Mouse (Mus musculus): ENCODE results near the gene Scd4. TPM values are rescaled to one million over a fixed set of nuclear protein-coding genes. Genes with fewer than 3 reads are reported as not detected.

The Scd4 gene
- 0.06 TPM in 1 of 2 replicates, not detected in the other for polyA plus RNA-seq (2016; fragmentation: Nextera tagmentation; extraction: Ambion mirVana)

GRCm38 (mm10) chr19:44332833-44333623, at the start of gene Scd4:
Gene Scd4 (plus strand): TSS chr19:44333092.
- no peak within 1 kb of the TSS for H3K27ac ChIP-seq (replicated peaks)
- H3K36me3 ChIP-seq, result no peaks in the 10 kb centered on the region
- H3K27me3 ChIP-seq (ENCODE audit: low read depth, poor library complexity, severe bottlenecking), result no peaks in the 10 kb centered on the region
- no peaks in the 10 kb centered on the region for H3K9me3 ChIP-seq (replicated peaks)
- WGBS, result 90% methylated on average over 10 of the region's 10 CpGs
- no peak for DNase-seq (ENCODE audit: low spot score)
- H3K4me1 ChIP-seq, result no peaks in the 10 kb centered on the region; the same call in 1 of the 2 replicates
- no peak within 1 kb of the TSS for H3K4me3 ChIP-seq

- 40% methylated on average over 15 of the region's 15 CpGs for WGBS
- Histone ChIP-seq H3K4me1 (peaks cover 69% of the 10 kb centered on the region), H3K36me3 (no peaks in the 10 kb centered on the region), H3K9me3 (replicated peaks) (no peaks in the 10 kb centered on the region), H3K27ac (replicated peaks) (peak overlapping the region; percentile 95), H3K4me3 (peak overlapping the region; percentile 61), H3K27me3 (ENCODE audit: low read depth, poor library complexity, severe bottlenecking) (no peaks in the 10 kb centered on the region)
- DNase-seq (ENCODE audit: low spot score), result no peak
Observed at GRCm38 (mm10) chr19:44283157-44284024, 49.5 kb upstream of the Scd4 start.

GRCm38 (mm10) chr19:44284025-44284695, 48.7 kb upstream of the Scd4 start:
- WGBS, result under 1% methylated on average over 38 of the region's 38 CpGs
- H3K27ac ChIP-seq (replicated peaks), result peak overlapping the region; percentile 95
- peaks cover 66% of the 10 kb centered on the region for H3K4me1 ChIP-seq
- H3K27me3 ChIP-seq (ENCODE audit: low read depth, poor library complexity, severe bottlenecking), result no peaks in the 10 kb centered on the region
- peak overlapping the region; percentile 61 for H3K4me3 ChIP-seq
- DNase-seq (ENCODE audit: low spot score), result peak; percentile 98
- H3K36me3 ChIP-seq, result no peaks in the 10 kb centered on the region
- H3K9me3 ChIP-seq (replicated peaks), result no peaks in the 10 kb centered on the region

GRCm38 (mm10) chr19:44284723-44285122, 48.2 kb upstream of the Scd4 start:
- Histone ChIP-seq H3K4me3 (peak overlapping the region; percentile 61), H3K9me3 (replicated peaks) (no peaks in the 10 kb centered on the region), H3K27ac (replicated peaks) (peak overlapping the region; percentile 95), H3K36me3 (no peaks in the 10 kb centered on the region), H3K27me3 (ENCODE audit: low read depth, poor library complexity, severe bottlenecking) (no peaks in the 10 kb centered on the region), H3K4me1 (peaks cover 62% of the 10 kb centered on the region)
- DNase-seq (ENCODE audit: low spot score), result no peak
- 2% methylated on average over 11 of the region's 11 CpGs for WGBS

- 93% methylated on average over 8 of the region's 8 CpGs for WGBS
- peaks cover 58% of the 10 kb centered on the region for H3K4me1 ChIP-seq
- H3K27me3 ChIP-seq (ENCODE audit: low read depth, poor library complexity, severe bottlenecking), result no peaks in the 10 kb centered on the region
- no peak for DNase-seq (ENCODE audit: low spot score)
- peak overlapping the region; percentile 55; the same call in 1 of the 2 replicates for H3K27ac ChIP-seq (replicated peaks)
- H3K9me3 ChIP-seq (replicated peaks), result no peaks in the 10 kb centered on the region
- H3K36me3 ChIP-seq, result no peaks in the 10 kb centered on the region
- H3K4me3 ChIP-seq, result no peak overlapping the region
Observed at GRCm38 (mm10) chr19:44285554-44285953, 47.3 kb upstream of the Scd4 start.

GRCm38 (mm10) chr19:44286109-44286508, 46.8 kb upstream of the Scd4 start:
- WGBS, result 68% methylated on average over 2 of the region's 2 CpGs
- DNase-seq (ENCODE audit: low spot score), result no peak
- Histone ChIP-seq H3K9me3 (replicated peaks) (no peaks in the 10 kb centered on the region), H3K36me3 (no peaks in the 10 kb centered on the region), H3K27ac (replicated peaks) (peak overlapping the region; percentile 55), H3K4me1 (peaks cover 54% of the 10 kb centered on the region), H3K4me3 (no peak overlapping the region), H3K27me3 (ENCODE audit: low read depth, poor library complexity, severe bottlenecking) (no peaks in the 10 kb centered on the region)

- Histone ChIP-seq H3K27me3 (ENCODE audit: low read depth, poor library complexity, severe bottlenecking) (no peaks in the 10 kb centered on the region), H3K36me3 (no peaks in the 10 kb centered on the region), H3K9me3 (replicated peaks) (no peaks in the 10 kb centered on the region), H3K4me1 (peaks cover 54% of the 10 kb centered on the region), H3K27ac (replicated peaks) (no peak overlapping the region), H3K4me3 (no peak overlapping the region)
- no peak for DNase-seq (ENCODE audit: low spot score)
- WGBS, result 82% methylated on average over 11 of the region's 11 CpGs
Observed at GRCm38 (mm10) chr19:44287415-44288110, 45.3 kb upstream of the Scd4 start.

- Histone ChIP-seq H3K4me1 (peaks cover 52% of the 10 kb centered on the region), H3K27me3 (ENCODE audit: low read depth, poor library complexity, severe bottlenecking) (no peaks in the 10 kb centered on the region), H3K36me3 (peaks cover 24% of the 10 kb centered on the region), H3K27ac (replicated peaks) (peak overlapping the region; percentile 98), H3K9me3 (replicated peaks) (no peaks in the 10 kb centered on the region), H3K4me3 (peak overlapping the region; percentile 86; the same call in 1 of the 2 replicates)
- WGBS, result 89% methylated on average over 2 of the region's 2 CpGs
- DNase-seq (ENCODE audit: low spot score), result no peak
Observed at GRCm38 (mm10) chr19:44292083-44292482, 40.8 kb upstream of the Scd4 start.

GRCm38 (mm10) chr19:44292483-44292882, 40.4 kb upstream of the Scd4 start:
- Histone ChIP-seq H3K27ac (replicated peaks) (peak overlapping the region; percentile 98), H3K36me3 (peaks cover 28% of the 10 kb centered on the region), H3K4me3 (peak overlapping the region; percentile 86), H3K4me1 (peaks cover 56% of the 10 kb centered on the region), H3K27me3 (ENCODE audit: low read depth, poor library complexity, severe bottlenecking) (no peaks in the 10 kb centered on the region), H3K9me3 (replicated peaks) (no peaks in the 10 kb centered on the region)
- no peak for DNase-seq (ENCODE audit: low spot score)
- WGBS, result 70% methylated on average over 3 of the region's 3 CpGs

GRCm38 (mm10) chr19:44292941-44293768, 39.7 kb upstream of the Scd4 start, which contains the start of gene Scd2:
Gene Scd2 (plus strand): TSS chr19:44293674.
- Histone ChIP-seq H3K4me1 (peaks cover 62% of the 10 kb centered on the region), H3K9me3 (replicated peaks) (no peaks in the 10 kb centered on the region), H3K4me3 (peak within 1 kb of the TSS; percentile 86), H3K27ac (replicated peaks) (peak within 1 kb of the TSS; percentile 98), H3K36me3 (peaks cover 35% of the 10 kb centered on the region), H3K27me3 (ENCODE audit: low read depth, poor library complexity, severe bottlenecking) (no peaks in the 10 kb centered on the region)
- 2% methylated on average over 21 of the region's 21 CpGs for WGBS
- DNase-seq (ENCODE audit: low spot score), result no peak

- H3K9me3 ChIP-seq (replicated peaks), result no peaks in the 10 kb centered on the region
- peaks cover 43% of the 10 kb centered on the region for H3K36me3 ChIP-seq
- H3K27me3 ChIP-seq (ENCODE audit: low read depth, poor library complexity, severe bottlenecking), result no peaks in the 10 kb centered on the region
- WGBS, result under 1% methylated on average over 31 of the region's 31 CpGs
- peaks cover 70% of the 10 kb centered on the region for H3K4me1 ChIP-seq
- peak; percentile 98 for DNase-seq (ENCODE audit: low spot score)
- H3K4me3 ChIP-seq, result peak overlapping the region; percentile 86
- peak overlapping the region; percentile 98 for H3K27ac ChIP-seq (replicated peaks)
Observed at GRCm38 (mm10) chr19:44293769-44294551, 38.9 kb upstream of the Scd4 start.
